Mouse (Mus musculus) MEL (cell line): ENCODE measurements around the gene Khdrbs1.

Experiments used
- CTCF ChIP-seq, 3 experiments: IDR thresholded peaks in 2 of 3; conservative IDR thresholded peaks in 1 of 3; 2 replicates each; pipeline ENCODE4 v1.5.1; 2011 to 2012; ENCODE audit warnings: low read length in 3 of 3, low read depth in 2 of 3, mild to moderate bottlenecking in 2 of 3, improper control_type of control experiment in 1 of 3, inconsistent platforms in 1 of 3, mixed read lengths in 1 of 3, moderate library complexity in 1 of 3; ENCODE audit not compliant: control insufficient read depth in 1 of 3, insufficient read depth in 1 of 3, poor library complexity in 1 of 3, severe bottlenecking in 1 of 3
- KAT2A ChIP-seq: conservative IDR thresholded peaks from 2 replicates; pipeline ENCODE4 v1.6.1; 2012; ENCODE audit warnings: low read depth, low read length, improper control_type of control experiment, inconsistent platforms
- MAX ChIP-seq: IDR thresholded peaks from 2 replicates; pipeline ENCODE4 v1.6.1; 2011; ENCODE audit warnings: low read length, improper control_type of control experiment
- POLR2A ChIP-seq, 2 experiments: IDR thresholded peaks; 2 replicates each; pipeline ENCODE4 v1.6.1; 2011 to 2012; ENCODE audit warnings: low read length in 2 of 2, mild to moderate bottlenecking in 2 of 2, control low read depth in 1 of 2, improper control_type of control experiment in 1 of 2, low read depth in 1 of 2, moderate library complexity in 1 of 2; ENCODE audit not compliant: control insufficient read depth in 1 of 2, insufficient read depth in 1 of 2, poor library complexity in 1 of 2
- RCOR1 ChIP-seq: IDR thresholded peaks from 2 replicates; pipeline ENCODE4 v1.6.1; 2012; ENCODE audit warnings: low read depth, mild to moderate bottlenecking, inconsistent platforms, low read length, improper control_type of control experiment
- USF2 ChIP-seq, 2 experiments: IDR thresholded peaks; 2 replicates each; pipeline ENCODE4 v1.6.1; 2011 to 2012; ENCODE audit warnings: improper control_type of control experiment in 2 of 2, low read length in 2 of 2, borderline replicate concordance in 1 of 2, inconsistent platforms in 1 of 2, low read depth in 1 of 2, mild to moderate bottlenecking in 1 of 2; ENCODE audit not compliant: insufficient read depth in 1 of 2

DNA sequence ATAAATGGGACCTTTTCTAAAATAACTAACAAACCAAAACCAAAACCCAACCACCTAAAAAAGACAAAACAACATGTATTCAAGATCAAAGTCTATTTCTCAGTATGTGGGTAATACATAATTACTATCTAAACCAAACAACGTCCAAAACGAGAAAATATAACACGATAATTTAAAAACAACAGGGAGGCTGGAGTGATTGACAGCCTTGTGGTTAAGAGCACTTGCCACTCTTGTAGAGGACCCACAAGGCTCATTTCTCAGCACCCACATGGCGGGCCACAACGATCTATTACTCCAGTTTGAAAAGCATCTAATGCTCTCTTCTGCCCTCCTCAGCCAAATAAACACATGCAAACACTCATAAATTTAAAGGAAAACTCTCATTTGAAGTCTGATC lies 10.7 kb downstream of the Khdrbs1 start:
- TF ChIP-seq USF2 (IDR thresholded peaks at IDR 0.05; ENCODE audit: borderline replicate concordance in 1 of 2, insufficient read depth in 1 of 2, low read depth in 1 of 2, low read length in 2 of 2) (no peak), KAT2A (no peak), RCOR1 (no peak), MAX (no peak), POLR2A (IDR thresholded peaks at IDR 0.05; ENCODE audit: control insufficient read depth in 1 of 2, insufficient read depth in 1 of 2, low read depth in 1 of 2, low read length in 2 of 2, poor library complexity in 1 of 2) (no peak), CTCF (IDR thresholded peaks at IDR 0.05 in 2 of 3, conservative IDR thresholded peaks at IDR 0.05 in 1 of 3; ENCODE audit: control insufficient read depth in 1 of 3, insufficient read depth in 1 of 3, low read depth in 2 of 3, low read length in 3 of 3, poor library complexity in 1 of 3, severe bottlenecking in 1 of 3) (no peak)
